Mouse (Mus musculus): ENCODE data around the gene Gm42417. TPM values are rescaled to one million over a fixed set of nuclear protein-coding genes. Genes with fewer than 3 reads are reported as not detected.

Gm42417 gene
- total RNA-seq (2021) = 1,000 to 10,000 TPM in 1 of 2 experiments, 100 to 1,000 TPM in 1; 766 to 1,527 TPM
- long read RNA-seq, experiment 1, partial matches to known transcripts = 1 of 2 reads
- long read RNA-seq, experiment 1, other reads (novel, unspliced or antisense) = 1 of 2 reads
- long read RNA-seq, experiment 2 = 0 reads

DNA sequence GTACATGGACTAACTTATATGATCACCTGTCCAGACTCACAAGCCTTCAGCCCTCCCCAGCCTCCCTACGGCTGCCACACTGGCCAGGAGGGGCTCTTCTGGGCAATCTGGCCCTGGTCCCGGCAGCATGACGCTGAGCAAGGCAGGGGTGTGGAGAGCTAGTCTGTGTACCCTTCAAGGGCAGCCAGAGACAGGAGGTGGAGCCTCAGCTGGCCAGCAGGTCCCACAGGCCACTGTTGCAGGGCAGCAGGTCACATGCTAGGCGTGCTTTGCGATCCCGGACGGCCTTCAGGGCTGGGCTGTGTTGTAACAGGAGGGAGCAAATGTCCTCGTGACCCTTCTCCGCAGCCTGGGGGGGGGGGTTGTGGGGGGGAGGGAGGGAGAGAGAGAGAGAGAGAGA, at the start of gene Gm42417:
Gene Gm42417, minus strand, starts transcription at position 244 of the 400 bp plus-strand sequence.
- peak; percentile 91 for DNase-seq

DNA sequence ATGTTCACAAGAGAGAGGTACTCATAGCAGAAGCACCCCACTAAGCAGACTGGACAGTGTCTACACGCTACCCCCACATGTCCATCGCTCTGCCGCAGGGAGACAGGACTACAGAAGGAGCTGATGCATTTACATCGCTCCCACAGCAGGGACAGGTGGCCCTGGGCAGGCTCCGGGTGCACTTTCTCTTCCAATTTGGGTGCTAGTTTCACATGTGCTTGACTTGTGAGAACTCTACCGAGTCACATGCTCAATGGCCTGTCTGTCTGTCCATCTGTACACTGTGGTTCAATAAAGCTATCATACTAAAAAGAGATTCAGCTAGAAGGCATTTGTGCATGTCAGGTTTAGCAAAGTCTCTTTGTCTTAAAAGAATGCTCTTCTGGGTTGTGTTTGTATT, 48.6 kb upstream of the Gm42417 start:
- no peak for DNase-seq

DNA sequence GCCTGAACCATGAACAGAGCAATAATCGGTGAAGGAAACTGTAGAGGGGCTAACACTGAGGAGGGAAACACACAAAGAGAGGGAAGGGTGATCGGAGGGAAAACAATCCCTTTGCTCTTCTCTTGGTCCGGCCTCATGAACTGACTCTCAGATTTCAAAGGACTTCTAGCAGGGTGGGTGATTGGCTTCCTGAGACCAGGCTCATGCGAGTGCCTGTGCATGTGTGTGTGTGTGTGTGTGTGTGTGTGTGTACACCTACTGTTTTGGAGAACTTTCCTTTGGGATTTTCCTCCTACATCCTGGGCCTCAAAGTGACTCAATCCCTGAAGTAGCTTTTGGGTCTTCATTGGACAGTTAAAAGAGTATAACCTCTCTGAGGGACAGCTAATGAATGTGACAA, 47.1 kb upstream of the Gm42417 start:
- no peak for DNase-seq

DNA sequence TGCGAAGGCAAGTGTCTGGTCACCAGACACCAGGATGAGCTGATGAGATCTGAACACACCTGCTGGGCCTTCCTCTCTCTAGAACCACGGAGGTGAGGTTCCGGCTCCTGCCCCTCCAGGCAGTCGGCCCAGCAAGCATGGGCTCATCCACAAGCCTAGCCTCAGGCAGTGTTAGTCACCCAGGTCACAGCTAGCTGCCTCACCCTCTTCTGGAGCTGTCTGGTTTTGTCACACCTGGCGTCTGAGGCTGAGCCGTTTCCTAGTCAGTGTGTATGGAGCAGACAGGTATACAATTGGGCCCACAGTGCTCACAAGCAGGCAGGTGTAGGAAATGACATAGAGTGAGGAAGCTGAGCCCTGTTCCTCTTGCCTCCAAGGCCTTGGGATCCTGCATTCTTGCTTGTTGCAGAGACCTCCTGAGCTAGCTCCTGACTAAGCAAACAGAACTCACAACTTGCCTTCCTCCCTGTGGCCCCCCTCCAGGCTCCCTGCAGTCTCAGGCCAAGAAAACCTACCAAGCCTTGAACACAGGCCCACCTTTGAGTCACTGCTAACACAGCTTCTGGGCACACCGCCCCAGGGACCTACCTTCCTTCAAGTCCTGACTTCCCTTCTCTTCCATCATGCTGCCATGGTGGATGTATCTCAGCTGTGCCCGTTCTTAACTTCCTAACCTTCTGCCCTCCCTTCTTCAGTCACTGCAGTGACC, 44.3 kb upstream of the Gm42417 start:
- no peak for DNase-seq

DNA sequence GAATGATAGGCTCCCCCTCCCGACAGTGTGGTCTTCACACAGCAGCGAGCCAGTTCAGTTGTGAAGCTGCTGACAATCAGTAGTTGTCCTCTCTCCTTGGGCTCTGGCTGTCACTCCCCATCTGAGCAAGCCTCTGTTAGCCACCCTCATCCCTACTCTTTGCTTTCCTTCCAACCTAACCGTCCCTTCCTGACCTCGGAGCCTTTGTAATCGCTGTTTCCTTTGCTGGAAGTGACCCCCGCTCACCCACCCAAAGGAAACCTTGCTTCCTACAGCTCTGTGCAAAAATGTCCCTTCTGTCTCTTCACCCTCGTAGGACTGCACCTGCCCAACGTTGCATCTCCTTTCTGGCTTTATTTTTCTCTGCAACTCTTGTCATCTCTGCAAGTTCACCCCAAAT, 43.0 kb upstream of the Gm42417 start:
- no peak for DNase-seq

DNA sequence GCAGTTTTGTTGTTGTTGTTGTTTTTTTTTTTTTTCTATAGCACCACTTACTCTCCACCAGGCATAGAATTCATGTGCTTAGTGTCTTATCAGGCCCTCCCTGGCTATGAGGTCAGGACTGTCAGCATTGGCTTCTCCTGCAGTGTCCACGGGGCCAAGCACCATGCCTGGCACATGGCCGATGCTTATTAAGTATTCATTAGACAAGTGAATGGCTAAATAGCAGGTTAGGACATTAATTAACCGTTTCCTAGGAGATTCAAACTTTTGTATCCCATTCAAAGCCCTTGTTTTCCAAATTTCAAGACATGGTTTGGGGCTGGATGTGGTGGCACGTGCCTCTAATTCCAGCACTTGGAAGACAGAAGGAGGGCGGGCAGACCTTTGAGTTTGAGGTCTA, 42.0 kb upstream of the Gm42417 start:
- DNase-seq = no peak

DNA sequence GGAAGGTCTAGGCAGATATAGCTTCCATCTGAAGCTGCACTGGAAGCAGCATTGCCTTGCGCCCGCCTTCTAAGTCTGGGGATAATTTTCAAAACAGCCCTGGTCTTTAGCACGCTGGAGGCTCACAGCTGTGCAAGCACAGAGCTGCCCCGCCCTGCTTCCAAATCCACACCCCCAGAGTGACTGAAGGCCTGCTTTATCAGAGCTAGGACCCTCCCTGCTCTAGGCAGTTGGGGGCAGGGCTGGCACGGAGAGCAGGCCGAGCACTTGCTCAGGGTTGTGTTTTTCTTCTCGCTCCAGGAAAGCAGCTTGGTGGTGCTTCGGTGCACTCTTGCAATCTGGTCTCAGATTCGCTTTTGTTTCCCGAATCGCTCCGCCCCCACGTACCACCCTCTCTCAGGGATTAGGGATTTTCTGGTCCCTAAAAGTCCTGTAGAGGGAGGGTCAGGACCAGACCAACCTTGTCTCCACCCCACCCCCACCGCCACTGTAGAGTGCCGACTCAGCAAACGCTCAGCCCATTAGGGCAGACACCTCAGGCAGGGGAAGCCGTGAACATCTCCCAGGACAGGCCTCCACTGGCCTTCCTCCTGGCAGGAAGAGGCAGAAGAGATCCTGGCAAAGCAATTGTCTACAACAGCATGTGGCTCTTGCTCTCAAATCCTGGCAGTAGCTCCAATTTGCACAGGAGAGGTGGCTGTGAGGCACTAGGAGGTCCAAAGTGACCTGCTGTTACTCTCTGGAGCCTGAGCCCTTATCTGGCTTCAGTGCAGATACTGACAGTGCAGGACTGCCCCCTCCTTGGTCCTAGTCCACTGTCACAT, 41.4 kb upstream of the Gm42417 start:
- peak; percentile 70 for DNase-seq

DNA sequence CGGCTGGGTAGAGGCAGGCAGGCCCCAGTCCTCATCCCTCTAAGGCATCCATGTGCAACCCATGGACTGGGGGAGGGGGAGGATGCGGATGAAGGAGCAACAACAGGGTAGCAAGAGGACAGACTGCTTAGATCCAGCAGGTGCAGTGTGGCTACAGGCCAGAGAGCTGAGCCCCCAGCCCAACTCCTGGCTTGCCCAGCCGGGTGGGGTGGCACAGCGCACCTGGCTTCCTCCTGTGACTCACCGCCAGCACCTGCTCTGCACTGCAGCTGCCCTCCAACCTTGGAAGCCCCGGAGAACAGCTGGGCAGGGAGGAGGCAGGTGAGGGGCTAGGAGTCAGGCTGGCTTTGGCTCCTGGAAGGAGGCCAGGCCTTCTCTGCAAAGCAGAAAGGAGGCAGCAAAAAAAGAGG, 40.8 kb upstream of the Gm42417 start:
- no peak for DNase-seq

DNA sequence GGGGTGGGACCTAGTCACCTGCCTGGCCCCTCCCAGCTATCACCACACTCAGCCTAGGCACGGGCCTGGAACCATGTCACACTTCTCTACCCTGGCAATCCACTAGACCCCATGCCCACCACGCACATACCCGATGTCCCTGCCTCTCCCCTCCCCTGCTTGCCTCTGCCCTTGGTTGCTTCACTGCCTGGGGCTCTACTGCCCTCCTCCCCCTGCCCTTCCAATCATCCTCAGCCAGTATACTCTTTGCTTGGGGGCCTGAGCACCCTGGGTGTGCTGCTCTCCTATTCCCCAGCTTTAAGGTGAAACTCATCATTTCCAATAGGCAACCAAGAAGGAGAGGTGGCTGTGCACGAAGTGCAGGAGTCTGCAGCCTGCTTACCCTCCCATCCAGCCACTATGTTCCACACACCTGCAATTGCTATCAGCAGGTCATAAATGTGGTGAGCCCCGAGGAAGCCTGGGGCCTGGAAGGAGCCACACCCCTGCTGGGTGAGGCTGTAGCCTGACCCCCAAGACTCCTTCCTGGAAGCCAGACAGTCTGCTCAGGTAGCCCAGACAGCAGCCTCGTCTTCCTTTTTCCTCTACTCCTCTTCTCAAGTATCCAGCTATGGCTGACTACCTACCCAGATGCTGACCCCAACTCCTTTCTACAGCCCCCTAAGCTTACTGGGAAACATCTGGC, 37.9 kb upstream of the Gm42417 start:
- DNase-seq = no peak

DNA sequence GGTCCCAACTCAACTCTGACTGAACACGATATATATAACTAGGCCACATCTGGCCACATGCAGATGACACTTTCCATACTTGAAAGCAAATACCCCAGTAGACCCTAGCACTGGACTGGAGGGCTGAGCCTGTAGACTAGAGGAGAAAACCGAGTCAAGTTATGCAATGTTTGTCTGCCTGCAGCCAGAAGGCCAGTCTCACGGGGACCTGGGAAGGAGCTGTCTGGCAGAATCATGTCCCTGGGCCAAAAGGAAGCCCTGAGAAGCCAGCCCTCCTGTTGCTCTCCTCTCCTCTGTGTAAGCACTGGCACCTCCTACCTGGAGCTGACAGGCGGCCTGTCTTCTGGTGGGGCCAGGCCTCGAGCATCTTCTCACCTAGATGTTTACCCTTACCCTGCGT, 36.1 kb upstream of the Gm42417 start:
- DNase-seq = no peak

DNA sequence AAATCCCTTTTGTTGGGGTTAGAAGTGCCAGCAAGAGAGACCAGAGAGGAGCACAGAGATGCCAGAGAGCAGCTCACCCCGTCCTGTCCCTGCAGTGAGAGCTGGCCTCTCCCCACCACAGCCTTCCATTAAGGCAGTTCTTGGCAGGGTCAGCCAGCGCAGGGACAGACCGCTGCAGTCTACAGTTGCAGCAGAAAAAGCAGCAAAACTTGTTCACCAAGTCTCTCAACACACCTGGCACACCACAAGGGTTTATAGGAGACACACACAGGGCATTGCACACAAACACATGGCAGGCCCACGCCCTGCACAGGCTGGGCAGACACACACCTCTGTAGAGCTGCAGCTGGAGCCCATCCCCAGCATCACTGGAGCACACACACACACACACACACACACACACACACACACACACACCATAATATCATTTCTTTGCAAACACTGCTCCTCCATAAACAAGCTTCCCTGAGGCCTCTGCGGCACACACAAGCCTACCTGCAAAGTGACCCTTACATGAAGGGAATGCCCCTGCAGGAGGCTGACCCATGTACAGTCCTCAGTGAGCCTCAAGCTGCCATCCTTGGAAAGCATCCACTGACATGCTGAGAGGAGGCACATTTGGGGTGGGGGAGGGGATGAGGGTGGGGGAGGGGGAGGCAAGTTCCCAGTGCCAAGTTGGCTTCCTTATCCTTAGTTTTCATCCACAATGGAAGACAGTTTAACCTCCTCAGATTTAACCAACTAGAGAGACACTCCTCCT, 35.1 kb upstream of the Gm42417 start:
- DNase-seq = no peak

DNA sequence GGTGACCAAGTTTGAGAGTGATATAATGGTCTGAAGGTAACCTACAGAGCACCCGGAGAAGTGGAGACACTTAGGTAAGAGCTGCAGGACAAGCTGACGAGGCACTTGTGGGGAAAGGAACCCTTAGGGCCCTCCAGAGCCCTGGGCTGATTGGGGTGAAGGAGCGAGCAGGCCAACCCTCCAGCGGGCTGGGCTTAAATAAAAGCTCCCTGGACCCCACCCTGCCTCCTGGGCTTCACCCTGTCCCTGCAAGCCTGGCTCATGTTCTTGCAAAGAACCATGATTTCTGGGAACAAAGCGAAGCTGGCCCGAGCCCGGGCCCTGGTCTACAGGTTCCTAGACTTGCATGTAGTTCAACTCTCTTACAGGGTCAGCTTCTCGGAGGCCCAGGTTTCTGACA, 34.3 kb upstream of the Gm42417 start:
- DNase-seq = no peak

DNA sequence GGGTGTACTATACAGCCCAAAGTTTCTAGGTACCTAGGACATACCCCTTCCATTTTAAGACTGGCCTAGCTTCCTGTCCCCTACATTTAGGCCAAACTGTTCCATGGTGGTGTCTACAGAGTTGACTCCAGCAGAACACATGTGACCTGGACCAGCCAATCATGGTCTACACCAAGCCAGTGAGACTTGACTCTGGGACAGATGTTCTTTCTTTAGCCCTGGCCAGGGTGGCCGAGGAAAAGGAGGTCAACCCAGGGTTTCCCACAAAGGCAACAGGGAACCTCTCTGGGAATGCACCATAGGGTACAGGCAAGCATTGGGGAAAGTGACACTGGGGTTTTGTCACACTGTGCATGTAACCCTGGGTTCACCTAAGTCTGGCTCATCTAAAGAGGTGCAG, 33.5 kb upstream of the Gm42417 start:
- DNase-seq = peak; percentile 75

DNA sequence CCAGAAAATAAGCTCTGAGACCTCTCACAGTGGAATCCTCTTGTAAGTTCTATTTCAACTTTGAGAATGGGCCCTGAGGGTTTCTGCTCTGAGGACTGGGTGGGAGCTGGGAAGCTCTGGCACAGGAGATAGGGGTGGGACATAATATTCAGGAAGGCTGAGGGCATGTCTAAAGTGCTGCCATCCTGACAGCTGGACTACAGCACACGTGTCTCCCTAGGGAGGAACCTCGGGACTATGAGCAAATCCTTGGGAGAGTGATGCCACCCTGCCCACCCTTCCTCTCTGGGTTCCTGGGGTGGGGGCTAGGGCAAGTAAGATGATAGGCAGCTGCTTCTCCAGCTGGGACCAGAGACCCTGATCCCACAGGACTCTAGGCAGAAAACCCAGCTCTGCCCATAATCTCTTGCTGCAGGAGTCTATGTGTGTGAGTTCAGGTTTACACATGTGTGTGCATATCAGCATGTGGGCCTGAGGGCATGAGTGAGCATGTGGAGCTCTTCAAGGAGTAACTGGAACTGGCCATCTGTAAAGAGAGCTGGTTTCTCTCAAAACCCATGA, 33.0 kb upstream of the Gm42417 start:
- no peak for DNase-seq

DNA sequence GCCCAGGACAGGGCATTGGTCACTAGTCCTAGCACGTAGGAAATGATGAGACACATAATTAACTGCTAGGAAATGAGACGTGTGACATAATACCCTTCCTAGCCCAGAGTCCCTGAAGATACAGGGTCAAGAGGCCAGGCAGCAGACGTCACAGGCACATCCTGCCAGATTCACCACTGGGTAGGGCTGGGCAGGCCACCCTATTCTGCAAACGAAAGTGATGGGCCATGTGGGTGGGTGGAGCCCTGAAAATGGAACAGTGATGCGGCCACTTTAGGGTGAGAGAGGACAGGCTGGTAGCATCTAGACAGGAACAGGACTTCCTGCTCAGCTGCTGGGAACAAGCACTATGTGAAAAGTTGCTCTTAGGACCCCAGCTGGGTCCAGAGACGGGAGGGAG, 32.4 kb upstream of the Gm42417 start:
- DNase-seq = peak; percentile 73

DNA sequence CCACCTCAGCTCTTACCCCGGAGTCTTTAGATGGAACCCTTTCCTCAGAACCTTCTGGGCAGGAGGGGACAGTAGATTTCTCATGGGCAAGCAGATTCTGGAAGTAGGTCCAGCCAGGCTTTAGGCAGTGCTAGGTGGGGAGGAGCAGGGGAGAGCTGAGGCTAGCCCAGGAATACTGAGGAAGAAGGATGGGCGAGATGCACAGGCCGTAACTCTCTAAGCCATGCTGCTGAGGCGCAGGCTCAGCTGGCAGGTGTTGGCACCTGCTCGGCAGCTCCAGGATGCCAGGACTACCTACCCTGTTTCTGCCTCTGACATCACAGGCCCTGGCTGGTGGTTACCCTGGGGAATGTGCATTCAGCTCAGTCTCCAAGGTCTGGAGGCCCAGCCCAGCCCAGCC, 31.1 kb upstream of the Gm42417 start:
- no peak for DNase-seq

DNA sequence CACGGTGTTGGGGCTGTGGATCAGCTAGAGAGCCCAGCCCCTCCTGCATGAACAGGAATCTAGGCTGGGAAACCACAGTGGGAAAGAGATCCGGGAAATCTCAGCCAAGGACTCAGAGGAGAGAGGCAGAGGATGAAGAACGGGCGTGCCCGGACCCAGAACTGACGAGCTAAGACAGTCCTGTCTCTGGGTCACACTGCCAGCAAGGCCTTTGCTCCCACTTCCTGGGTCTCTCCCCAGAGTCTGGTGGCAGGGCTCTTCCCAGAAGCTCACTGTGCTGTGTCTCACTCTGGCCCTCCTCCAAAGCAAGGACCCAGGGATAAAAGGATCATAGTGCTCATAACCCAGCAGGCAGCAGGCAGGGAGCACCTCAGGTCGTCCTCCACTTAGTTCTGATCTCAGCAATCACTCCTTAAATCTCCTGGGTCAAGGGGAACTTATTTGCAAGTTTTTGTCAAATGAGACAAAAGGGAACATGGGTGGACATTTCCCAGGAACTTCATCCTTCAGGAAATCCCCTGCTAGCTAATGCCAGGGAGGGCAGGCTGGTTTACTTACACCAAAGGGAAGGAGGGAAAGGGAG, 30.6 kb upstream of the Gm42417 start:
- DNase-seq = no peak

DNA sequence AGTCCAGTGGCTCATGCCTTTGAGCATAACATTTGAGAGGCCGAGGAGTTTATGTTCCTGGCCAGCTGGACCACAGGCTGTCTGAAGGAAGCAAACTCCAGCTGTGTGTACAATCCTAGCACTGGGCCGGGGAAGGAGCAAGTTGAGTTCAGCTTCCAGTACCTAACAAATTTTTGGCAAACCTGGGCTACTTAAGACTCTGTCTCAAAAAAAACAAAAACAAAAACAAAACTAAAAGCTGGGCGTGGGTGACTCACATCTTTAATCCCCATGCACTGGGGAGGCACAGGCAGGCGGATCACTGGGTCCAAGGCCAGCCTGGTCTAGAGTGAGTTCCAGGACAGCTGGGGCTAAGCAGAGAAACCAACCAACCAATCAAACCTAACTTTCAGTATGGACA, 29.5 kb upstream of the Gm42417 start:
- DNase-seq = no peak

DNA sequence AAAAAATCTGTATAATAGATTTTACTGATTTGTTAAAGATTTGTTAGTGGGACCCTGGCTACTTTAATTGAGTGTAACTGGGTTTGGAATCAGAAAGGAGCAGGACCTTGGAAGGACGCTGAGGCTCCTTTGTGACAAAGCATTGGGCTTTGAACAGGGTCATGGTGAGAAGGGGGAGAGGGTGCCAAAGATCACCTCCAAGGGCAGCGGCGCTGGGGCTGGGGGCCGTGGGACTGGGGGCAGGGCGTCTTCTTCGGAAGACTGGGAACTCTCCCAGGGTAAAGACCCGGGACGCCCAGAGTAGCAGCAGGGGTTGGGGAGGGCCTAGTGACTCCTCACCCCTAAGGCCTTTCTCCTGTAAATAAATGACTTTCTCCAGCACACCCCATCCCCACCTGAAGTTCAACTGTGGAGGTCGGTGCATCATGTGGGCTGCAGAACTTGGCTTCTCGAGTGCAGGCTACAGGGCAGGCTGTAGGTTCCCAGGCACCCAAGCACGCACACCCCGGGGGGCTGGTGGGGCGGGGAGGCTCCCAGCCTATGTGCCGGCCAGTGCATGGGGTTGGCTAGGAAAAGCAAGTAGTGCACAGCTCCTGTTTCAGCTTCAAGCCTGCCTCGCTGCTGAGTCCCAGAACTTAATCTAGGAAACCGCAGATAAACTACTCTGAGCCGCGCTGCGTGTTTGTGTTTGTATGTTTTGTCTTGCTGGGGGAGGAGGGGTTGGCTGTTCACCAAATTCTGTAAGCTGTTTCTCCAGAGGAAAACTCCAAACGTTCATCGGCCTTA, 28.8 kb upstream of the Gm42417 start:
- DNase-seq = no peak

DNA sequence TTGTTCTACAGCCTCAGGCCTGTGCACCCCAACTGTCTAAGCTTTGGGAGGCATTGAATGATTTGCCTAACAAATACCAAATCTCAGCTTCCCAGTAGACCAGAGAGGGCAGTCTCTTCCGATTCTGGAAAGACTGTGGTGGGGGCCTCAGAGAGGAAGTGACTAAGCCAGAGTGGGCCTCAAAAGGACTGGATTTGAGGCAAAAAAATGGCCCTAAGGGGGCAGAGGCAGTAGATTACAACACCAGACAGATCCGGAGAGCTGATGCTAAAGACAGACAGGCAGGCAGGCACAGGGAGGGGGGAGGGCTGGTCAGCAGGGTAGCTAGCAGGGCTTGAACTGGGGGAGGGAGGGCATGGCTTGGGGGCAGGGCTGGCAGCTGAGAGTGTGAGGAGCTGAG, 27.2 kb upstream of the Gm42417 start:
- no peak for DNase-seq

DNA sequence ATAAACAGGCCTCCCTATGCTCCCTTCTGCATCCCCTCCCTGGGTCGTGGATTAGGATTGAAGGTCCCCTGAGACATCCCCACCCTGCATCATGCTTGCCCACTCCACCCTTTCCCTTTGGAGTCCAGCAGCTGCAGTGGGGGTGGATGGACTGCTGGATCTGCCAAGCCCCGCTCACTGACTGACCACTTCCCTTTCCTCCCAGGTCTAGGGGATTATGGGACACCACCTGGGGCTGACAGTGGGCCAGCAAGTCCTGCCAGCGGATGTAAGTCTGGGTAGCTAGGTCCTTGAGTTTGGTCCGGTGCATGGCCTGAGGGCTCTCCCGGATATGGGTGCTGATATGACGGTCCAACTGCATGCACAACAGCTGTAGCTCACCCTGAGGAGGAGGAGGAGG, 24.9 kb upstream of the Gm42417 start:
- peak; percentile 64 for DNase-seq

Data from gastrocnemius, postnatal 25 days (tissue).